Mouse (Mus musculus) CH12F3 (cell line): Measurements from ENCODE around the gene 2310057N15Rik.
"Not testable (repeated sequence)": the region's sequence is repeated elsewhere in the genome, so short reads cannot be mapped to it uniquely, and the experiment has no call there.

ENCODE experiments used
- in situ Hi-C: fragments of 300-500 bp; cut with MboI; formaldehyde crosslinking; loops from 2 replicates; pipeline ENCODE4 v1.14.3; 2020; ENCODE audit warnings: low sequenced_read_pairs

2310057N15Rik gene

DNA sequence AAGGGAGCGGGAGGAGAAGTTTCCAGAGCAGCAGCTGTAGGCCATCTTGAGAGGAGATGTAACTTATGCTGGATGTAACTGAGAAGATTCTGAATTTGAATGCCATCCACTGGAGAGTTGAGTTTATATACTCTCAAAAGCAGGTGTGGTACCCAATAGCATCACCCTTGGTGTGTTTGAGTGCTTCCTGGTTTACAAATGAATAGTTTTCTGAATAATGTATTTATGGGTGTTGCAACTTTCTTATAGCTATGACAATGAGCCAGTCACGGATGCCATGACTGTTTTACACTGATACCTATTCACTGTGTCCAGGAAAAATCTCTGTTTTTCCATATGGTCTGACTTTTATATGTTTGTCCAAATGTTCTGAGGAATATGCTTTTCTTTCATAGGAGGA, at the start of gene 2310057N15Rik:
Gene 2310057N15Rik (minus strand): TSS at position 101 of the 400 bp plus-strand sequence.
- in situ Hi-C loops = no loop called here

DNA sequence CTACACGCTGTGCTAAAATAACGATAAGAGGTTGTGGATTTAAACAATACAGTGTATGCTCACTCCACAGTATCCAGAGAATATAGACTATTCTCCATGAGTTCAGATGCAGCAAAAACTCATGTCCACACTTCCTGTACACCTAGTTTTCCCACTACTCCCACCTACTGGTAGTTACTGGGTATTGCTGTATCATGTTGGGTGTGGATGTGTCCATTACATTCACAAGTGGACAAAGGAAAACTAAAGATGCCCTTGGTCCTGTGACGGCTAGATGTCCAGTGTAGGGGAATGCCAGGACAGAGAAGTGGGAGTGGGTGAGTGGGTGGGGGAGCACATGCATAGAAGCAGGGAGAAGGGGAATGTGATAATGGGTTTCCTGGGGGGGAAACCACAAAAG, 49.7 kb upstream of the 2310057N15Rik start:
- in situ Hi-C loops = no loop called here

DNA sequence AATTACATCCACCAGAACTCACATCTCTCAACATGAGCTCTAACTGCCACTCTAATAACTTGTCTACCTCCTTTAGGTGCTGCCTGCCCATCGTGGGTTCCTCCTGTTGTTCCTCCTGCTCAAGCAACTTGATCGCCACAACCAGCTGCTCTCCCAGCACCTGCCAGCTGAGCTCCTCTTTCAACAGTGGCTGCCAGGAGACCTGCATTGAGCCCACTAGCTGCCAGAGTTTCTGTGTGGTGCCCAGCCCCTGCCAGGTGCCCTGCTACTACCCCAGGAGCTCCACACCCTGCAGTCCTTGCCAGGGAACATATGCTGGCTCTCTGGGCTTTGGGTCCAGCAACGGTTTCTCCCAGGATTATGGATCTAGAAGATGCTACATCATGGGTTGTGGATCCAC, 46.1 kb upstream of the 2310057N15Rik start, which contains the start of gene Krtap15:
Gene Krtap15 (plus strand): TSS at position 150 of the 400 bp plus-strand sequence.
- in situ Hi-C loops = no loop called here

DNA sequence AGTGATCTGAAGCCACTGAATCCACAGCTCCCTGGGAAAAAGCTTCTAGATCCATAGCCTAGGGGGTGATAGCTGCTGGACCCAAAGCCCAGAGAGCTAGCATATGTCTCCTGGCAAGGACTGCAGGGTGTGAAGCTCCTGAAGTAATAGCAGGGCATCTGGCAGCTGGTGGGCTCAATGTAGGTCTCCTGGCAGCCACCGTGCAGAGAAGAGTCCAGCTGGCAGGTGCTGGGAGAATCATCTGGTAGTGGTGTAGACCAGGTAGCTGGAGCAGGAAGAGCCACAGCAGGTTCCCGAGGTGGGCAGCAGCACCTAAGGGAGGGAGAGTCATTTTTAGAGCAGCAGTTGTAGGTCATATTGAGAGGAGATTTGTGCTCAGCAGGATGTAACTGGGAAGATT, 37.8 kb upstream of the 2310057N15Rik start, which contains the start of gene Gm20741:
Gene Gm20741 (minus strand): TSS at position 394 of the 400 bp plus-strand sequence.
- in situ Hi-C loops = no loop called here

DNA sequence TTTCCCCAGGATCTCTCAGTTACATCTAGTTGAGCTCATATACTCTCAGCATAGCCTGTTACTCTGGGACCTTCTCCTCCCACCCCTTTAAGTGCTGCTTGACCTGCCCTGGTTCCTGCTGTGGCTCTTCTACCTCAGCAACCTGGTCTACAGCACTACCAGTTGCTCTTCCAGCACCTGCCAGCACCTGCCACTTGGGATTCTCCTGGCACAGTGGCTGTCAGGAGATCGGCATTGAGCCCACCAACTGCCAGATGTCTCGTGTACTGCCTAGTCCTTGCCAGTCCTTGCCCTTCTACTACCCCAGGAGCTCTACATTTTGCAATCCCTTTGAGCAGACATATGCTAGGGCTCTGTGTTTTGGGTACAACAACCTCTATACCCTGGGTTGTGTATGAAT, 12.8 kb upstream of the 2310057N15Rik start:
- in situ Hi-C loops = no loop called here

DNA sequence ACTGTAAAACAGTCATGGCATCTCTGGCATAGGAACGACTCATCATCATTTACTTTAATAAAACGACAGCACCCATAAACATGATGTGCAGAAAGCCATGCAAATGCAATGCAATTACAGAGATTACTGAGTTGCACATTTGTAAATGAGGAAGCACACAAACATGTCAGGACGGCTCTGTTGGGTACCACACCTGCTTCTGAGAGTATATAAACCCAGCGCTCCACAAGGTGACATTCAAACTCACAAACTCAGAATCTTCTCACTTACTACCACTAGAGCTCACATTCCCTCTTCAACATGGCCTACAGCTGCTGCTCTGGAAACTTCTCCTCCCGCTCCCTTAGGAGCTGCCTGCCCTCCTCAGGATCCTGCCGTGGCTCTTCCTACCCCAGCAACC, 3.6 kb upstream of the 2310057N15Rik start, which contains the start of gene Gm5965:
Gene Gm5965 (plus strand): TSS at position 301 of the 400 bp plus-strand sequence.
- in situ Hi-C loops = no loop called here

DNA sequence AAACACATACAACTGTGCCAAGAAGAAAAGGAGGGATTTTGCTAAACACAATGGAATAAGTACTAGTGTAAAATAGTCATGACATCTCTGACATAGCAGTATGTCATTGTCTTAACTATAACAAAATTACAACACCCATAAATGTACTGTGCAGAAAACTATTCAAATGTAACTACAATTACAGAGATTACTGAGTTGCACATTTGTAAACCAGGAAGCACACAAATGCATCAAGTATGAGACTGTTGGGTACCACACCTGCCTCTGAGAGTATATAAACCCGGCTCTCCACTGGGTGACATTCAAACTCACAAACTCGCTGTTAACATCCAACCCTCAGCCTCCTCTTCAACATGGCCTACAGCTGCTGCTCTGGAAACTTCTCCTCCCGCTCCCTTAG, 15.5 kb downstream of the 2310057N15Rik start, which contains the start of gene 2310034C09Rik:
Gene 2310034C09Rik (plus strand): TSS at position 301 of the 400 bp plus-strand sequence.
- in situ Hi-C loops = not testable (repeated sequence)

DNA sequence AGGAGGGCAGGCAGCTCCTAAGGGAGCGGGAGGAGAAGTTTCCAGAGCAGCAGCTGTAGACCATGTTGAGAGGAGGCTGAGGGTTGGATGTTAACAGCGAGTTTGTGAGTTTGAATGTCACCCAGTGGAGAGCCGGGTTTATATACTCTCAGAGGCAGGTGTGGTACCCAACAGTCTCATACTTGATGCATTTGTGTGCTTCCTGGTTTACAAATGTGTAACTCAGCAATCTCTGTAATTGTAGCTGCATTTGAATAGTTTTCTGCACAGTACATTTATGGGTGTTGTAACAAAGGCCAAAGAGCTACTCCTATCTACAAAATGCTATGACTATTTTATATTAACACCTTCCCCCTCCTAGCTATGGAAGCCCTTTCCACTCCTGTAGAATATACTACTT, 22.5 kb downstream of the 2310057N15Rik start, which contains the start of gene Krtap13:
Gene Krtap13 (minus strand): TSS at position 101 of the 400 bp plus-strand sequence.
- in situ Hi-C loops = not testable (repeated sequence)

DNA sequence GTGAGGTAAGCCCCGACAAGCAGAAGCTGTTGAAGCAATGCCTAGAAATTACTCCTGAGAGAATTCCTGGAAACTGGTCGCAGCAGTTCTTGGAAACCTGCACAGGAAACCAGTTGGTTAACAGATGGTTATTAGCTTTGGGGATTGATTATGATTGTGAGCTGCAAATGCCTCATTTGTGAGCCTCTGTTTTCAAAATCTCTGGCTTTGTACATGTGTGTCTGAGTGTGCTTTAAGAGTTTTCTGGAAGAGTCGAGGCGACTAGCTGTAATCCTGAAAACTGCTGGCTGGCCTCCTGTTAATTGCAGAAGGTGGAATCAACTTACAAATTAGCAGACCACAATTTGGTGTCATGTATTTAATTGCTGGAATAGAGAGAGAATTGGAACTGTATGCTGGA, 26.1 kb downstream of the 2310057N15Rik start:
- in situ Hi-C loops = no loop called here

DNA sequence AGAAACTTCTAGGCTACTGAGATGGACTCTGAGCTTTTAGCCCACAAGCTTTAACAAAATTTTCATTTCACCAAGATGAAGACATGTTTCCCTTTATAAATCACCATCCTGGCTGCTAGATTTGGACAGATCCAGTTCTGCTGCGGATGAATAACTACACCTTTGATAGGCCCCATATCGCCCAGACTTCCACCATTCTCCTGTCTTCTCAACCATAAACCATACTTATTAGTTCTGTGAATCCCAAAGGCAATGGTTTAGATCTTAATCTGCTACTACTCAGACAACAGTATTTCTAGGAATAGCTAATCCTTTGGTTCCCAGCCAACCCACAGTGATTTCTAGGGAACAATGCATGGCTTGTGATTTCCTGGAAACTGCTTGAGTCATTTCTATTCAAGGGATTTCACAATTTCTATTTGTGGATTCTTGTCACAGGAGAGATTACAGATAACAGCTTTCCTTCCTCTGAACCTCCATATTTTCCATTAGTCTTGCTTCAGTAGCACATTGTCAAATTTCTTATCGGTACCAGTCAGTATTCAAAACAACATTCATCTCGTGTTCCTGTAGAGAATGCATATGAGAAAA, 29.2 kb downstream of the 2310057N15Rik start:
- in situ Hi-C loops = no loop called here

DNA sequence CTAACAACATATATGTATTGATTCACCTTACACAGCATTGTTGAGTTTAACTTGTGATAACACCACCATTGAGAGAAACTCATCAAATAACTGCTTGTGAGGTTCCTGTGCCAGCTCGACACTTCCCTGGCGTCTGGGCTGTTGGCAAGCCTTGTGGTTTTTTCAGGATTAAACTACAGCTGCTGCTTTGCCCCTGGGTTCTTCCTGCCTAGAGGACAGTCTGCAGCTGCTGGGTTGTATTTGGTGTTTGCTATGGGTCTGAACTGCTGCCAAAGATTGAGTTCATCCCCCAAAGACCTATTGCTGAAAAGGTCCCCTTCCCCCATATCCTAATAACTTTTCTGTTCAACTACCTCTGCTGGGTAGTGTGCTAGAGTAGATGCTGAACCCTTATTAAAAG, 38.6 kb downstream of the 2310057N15Rik start:
- in situ Hi-C loops = no loop called here

DNA sequence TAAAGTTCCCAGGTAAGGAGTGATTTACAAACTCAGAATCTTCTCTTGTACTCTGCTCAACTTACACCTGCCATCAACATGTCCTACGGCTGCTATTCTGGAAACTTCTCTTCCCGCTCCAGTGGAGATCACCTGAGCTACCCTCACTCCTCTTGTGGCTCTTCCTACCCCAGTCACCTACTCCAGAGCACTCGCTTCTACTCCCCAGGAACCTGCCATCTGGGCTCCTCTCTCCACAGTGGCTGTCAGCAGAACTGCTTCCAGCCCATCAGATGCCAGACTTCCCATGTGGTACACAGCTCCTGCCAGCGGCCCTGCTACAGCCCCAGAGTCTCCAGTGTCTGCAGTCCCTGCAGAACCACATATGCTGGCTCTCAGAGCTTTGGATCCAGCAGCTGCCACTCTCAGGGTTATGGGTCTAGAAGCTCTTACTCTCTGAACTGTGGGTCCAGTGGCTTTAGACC, 45.2 kb downstream of the 2310057N15Rik start, which contains the start of gene Krtap13-1:
Gene Krtap13-1 (plus strand): TSS at position 51 of the 464 bp plus-strand sequence.
- in situ Hi-C loops = no loop called here
